Mouse (Mus musculus) erythroblast, embryonic 14.5 days (primary cell): ENCODE results near the gene 4933428G20Rik. TPM values are rescaled to one million over a fixed set of nuclear protein-coding genes. Genes with fewer than 3 reads are reported as not detected.
A peak's percentile ranks its signal among the peaks of the same experiment; 100 is the strongest.

ENCODE experiments used
- H3K27me3 ChIP-seq: 2 replicates; pipeline ENCODE4 v1.6.1; 2012; ENCODE audit warnings: inconsistent platforms; ENCODE audit not compliant: control insufficient read depth
- H3K36me3 ChIP-seq: 2 replicates; pipeline ENCODE4 v1.6.1; 2012; ENCODE audit warnings: mild to moderate bottlenecking, inconsistent platforms; ENCODE audit not compliant: control insufficient read depth
- H3K4me1 ChIP-seq: 2 replicates; pipeline ENCODE4 v1.6.1; 2012; ENCODE audit warnings: inconsistent platforms; ENCODE audit not compliant: control insufficient read depth
- H3K4me3 ChIP-seq: replicated peaks from 2 replicates; pipeline ENCODE3; 2012; ENCODE audit warnings: moderate library complexity, mild to moderate bottlenecking, inconsistent platforms
- H3K9me3 ChIP-seq: 2 replicates; pipeline ENCODE4 v1.6.1; 2012; ENCODE audit warnings: low read length, inconsistent platforms, mixed read lengths; ENCODE audit not compliant: control insufficient read depth
- GATA1 ChIP-seq: IDR thresholded peaks from 2 replicates; pipeline ENCODE4 v1.6.1; 2012; ENCODE audit warnings: low read length, inconsistent platforms, mixed read lengths
- TAL1 ChIP-seq: IDR thresholded peaks from 3 replicates; pipeline ENCODE4 v1.6.1; 2012; ENCODE audit warnings: low read length, inconsistent platforms, mixed read lengths
- polyA plus RNA-seq: library from polyadenylated mRNA; stranded (reverse); fragments of >175 nt; gene quantifications from 2 replicates; pipeline ENCODE4 v1.2.3, GENCODE M21; 2012

Gene 4933428G20Rik
- polyA plus RNA-seq, 1 experiment, result not detected

DNA sequence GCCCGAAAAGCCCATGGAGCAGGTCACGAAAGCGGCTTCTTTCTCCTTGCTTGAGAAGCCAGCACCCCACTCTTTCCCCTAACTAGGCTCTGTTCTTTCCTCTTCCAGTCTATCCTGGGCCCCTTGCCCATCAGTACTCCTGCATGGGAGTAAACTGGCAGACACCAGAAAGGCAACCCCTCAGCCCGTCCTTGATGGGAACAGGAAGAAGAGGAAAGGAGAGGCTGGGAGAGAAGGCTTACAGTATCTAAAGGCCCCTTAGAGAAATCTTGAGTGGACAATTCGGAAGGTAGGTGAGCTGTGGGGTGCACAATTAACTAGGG lies 35.1 kb upstream of the 4933428G20Rik start:
- Histone ChIP-seq H3K36me3 (no peaks in the 10 kb centered on the region), H3K27me3 (peaks cover 92% of the 10 kb centered on the region), H3K4me1 (peaks cover 22% of the 10 kb centered on the region), H3K4me3 (no peak overlapping the region), H3K9me3 (peaks cover 8% of the 10 kb centered on the region; the same call in 1 of the 2 replicates)
- no peak for TF ChIP-seq TAL1
- no peak for TF ChIP-seq GATA1

DNA sequence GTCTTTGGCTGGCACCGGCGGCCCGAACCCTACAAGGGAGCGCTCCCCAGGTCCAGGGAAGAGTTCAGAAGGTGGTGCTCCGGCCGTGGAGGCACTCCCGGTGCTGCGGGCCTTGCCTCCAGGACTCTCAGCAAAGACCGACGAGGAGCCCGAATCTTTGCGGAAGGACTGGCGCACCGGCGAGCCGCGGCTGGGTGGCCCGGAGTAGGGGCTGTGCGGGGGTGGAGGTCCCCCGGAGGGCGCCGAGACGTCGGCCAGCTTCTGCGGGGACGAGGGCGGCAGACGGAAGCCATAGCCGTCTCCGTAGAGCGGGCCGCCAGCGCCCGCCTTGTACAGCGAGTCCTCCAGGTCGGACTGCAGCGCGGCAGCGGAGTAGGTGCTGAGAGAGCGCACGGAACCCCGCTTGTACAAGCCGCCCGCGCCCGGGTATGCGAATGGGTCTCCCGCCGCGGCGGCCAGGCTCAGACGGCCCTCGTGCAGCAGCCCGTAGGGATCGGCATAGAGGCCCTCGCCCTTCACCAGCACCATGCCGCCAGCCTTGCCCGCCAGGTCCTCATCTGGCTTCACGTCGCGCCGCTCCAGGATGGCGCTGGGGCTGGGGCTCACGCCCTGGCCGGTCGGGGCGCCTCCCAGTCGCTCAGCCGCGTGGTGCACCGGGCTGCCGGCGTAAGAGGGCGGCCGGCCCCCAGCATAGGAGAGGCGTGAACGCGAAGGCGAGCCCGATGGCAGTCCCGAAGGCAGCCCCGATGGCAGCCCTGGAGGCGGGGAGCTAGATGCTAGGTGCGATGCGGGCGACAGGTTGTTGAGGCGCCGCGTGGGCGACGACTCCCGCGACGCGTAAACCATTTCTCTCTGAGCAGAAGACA lies 34.5 kb upstream of the 4933428G20Rik start:
- Histone ChIP-seq H3K4me1 (peaks cover 22% of the 10 kb centered on the region), H3K27me3 (peaks cover 97% of the 10 kb centered on the region), H3K36me3 (no peaks in the 10 kb centered on the region), H3K4me3 (no peak overlapping the region), H3K9me3 (peaks cover 8% of the 10 kb centered on the region; the same call in 1 of the 2 replicates)
- TF ChIP-seq TAL1 (no peak), GATA1 (no peak)

DNA sequence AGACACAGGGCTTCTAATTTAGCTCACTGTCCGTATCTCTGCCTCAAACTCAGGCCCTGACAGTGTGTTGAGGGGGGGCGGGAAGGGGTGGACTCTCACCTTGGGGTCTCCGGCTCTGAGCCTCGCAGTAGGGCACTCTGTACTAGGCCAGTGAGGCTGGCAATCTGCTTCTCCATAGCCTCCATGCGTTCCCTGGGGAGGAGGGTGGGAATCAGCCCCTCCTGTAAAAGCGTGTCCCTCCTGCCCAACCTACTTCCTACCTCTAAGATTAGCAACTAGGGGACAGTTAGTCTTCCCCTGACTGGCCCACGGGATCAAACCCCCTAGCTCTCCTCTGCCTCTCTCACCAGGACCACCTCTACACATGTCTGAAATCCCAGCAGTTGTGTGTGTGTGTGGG lies 33.5 kb upstream of the 4933428G20Rik start:
- Histone ChIP-seq H3K9me3 (peaks cover 8% of the 10 kb centered on the region; the same call in 1 of the 2 replicates), H3K36me3 (no peaks in the 10 kb centered on the region), H3K4me1 (peaks cover 22% of the 10 kb centered on the region), H3K27me3 (peaks cover 95% of the 10 kb centered on the region), H3K4me3 (no peak overlapping the region)
- TF ChIP-seq GATA1 (no peak), TAL1 (no peak)

DNA sequence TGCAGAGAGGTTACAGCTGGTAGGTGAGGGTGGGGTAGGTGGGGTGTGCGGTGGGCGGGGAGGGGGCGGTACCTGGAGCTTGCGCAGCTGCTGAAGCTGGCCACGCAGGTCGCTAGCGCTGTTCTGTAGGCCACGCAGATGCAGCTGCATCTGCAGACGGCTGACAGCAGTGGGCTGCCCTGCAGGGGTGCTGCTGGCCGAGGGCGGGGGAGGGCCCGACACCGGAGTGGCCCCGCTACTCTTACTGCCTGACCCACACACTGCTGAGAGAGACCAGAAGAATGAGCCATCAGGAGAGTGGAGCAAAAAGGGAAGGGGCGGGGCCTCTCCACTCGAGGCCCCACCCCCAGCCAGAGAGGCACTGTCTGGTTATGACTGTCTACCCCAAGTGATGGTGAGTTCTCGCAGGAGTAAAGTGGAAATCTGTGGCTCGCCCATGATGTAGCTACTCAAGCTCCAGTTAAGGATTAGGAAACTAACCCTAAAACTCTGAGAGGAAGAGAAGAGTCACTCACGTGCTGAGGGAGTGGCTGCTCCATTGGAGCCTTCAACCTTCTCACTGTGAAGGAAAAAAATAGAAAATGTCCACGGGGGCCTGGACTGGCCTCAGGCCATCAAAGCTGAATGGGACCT lies 32.9 kb upstream of the 4933428G20Rik start:
- no peak overlapping the region for H3K4me3 ChIP-seq
- peaks cover 94% of the 10 kb centered on the region for H3K27me3 ChIP-seq
- TF ChIP-seq GATA1, result no peak
- no peak for TF ChIP-seq TAL1
- H3K4me1 ChIP-seq, result peaks cover 22% of the 10 kb centered on the region
- H3K36me3 ChIP-seq, result no peaks in the 10 kb centered on the region
- peaks cover 8% of the 10 kb centered on the region; the same call in 1 of the 2 replicates for H3K9me3 ChIP-seq

DNA sequence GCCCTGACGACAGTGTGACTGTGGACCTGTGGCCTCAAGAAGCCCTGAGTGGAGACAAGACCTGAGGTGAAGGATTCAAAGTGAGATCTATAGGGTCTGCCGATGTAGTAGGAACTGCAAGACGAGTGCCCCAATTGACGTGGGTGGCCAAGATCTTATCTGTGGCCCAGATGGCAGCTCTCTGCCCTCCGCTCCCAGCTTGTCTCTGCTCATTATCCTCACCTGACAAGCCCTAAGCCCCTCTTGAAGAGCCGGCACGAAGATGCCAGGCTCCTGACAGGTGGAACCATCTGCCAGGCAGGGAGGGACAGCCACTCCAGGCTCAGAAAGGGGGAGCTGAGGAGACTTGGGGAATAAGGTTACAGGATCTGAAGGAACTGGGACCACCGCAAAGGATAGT lies 32.2 kb upstream of the 4933428G20Rik start:
- peaks cover 8% of the 10 kb centered on the region; the same call in 1 of the 2 replicates for H3K9me3 ChIP-seq
- TF ChIP-seq TAL1 (no peak), GATA1 (peak; percentile 21; the same call in 1 of the 2 replicates)
- H3K4me3 ChIP-seq, result peak overlapping the region; percentile 65
- peaks cover 22% of the 10 kb centered on the region for H3K4me1 ChIP-seq
- no peaks in the 10 kb centered on the region for H3K36me3 ChIP-seq
- peaks cover 89% of the 10 kb centered on the region for H3K27me3 ChIP-seq

DNA sequence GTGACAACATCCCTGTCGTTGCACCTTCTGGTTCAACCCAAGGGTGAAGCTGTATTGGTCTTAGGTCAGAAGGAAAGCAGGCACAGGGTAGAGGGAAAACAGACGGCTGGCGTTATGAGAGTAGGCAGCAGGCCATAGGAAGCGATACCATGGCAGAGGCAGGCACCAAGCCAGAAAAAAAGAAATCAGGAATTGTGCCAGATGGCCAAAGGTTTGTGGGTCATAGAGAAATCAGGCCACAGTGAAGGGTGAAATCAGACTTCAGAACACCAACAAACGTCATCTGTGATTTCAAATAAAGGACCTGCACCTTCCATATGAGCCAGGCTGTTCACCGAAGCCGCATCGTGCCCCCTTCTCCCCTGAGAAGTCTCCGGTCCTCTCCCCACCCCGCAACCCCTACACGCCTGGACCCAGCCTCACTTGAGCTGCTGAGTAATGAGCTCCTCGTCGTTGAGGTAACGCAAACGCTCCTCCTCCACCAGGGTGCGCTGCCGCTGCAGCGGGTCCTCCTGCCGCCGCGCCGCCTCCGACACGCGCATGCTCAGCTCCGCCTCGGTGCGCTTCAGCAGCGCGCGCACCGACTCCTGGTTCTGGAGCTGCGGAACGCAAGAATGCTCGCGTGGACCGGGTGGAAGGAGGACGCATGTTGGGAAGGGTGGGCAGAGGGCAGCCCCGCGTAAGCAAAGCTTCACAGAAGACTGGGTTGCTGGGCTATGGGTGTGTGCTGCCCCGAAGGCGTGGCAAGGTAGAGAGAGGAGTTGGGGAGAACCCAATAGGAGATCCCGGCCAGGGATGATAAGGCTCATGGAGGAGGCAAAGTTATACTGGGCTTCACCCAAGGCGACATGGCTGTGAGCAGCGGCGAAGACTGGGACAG lies 31.5 kb upstream of the 4933428G20Rik start:
- peaks cover 83% of the 10 kb centered on the region for H3K27me3 ChIP-seq
- TF ChIP-seq TAL1, result no peak
- TF ChIP-seq GATA1, result no peak
- H3K9me3 ChIP-seq, result peaks cover 8% of the 10 kb centered on the region; the same call in 1 of the 2 replicates
- peak overlapping the region; percentile 65 for H3K4me3 ChIP-seq
- H3K36me3 ChIP-seq, result no peaks in the 10 kb centered on the region
- H3K4me1 ChIP-seq, result peaks cover 22% of the 10 kb centered on the region

DNA sequence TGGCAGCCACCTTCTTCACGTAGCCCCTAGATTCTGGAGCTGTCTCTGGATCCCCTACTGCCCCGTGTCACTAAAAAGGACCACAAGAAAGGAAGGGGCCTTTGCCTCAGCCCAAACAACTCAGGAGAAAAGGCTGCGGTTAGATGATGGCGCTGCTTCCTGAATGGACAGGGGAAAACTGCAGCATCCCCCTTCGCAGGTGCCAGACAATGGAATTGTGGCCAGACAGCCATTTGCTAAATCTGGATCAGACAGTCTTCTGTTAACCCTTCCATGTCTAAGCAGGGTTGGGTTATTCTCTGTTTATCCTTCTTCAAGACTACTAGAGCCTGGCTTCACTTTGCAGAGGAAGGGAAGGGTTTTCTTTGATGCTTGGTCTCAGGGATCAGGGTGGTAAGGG lies 30.8 kb upstream of the 4933428G20Rik start:
- Histone ChIP-seq H3K9me3 (peaks cover 6% of the 10 kb centered on the region; the same call in 1 of the 2 replicates), H3K4me1 (peaks cover 22% of the 10 kb centered on the region), H3K36me3 (no peaks in the 10 kb centered on the region), H3K4me3 (no peak overlapping the region), H3K27me3 (peaks cover 82% of the 10 kb centered on the region)
- no peak for TF ChIP-seq TAL1
- no peak for TF ChIP-seq GATA1

DNA sequence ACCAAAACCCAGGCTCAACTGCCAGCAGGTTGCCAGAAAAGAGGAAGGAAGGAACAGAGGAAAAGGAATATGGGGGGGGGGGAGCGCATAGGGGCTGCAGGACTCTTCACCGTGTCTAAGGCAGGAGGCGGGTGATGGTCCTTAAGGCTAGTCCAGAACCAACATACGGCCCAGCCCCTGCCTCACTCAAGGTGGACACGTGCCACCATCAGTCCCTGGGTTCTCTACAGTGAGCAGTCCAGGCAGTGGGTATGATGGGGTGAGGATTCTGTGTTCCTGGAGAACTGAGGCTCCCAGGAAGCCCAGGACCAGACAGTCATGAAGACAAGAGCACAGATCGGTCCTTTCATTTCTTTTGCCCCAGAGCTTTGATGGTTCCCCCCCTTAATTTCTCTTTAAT lies 29.9 kb upstream of the 4933428G20Rik start:
- Histone ChIP-seq H3K36me3 (no peaks in the 10 kb centered on the region), H3K4me3 (no peak overlapping the region), H3K27me3 (peaks cover 77% of the 10 kb centered on the region), H3K9me3 (peaks cover 5% of the 10 kb centered on the region; the same call in 1 of the 2 replicates), H3K4me1 (peaks cover 22% of the 10 kb centered on the region)
- no peak for TF ChIP-seq GATA1
- no peak for TF ChIP-seq TAL1

DNA sequence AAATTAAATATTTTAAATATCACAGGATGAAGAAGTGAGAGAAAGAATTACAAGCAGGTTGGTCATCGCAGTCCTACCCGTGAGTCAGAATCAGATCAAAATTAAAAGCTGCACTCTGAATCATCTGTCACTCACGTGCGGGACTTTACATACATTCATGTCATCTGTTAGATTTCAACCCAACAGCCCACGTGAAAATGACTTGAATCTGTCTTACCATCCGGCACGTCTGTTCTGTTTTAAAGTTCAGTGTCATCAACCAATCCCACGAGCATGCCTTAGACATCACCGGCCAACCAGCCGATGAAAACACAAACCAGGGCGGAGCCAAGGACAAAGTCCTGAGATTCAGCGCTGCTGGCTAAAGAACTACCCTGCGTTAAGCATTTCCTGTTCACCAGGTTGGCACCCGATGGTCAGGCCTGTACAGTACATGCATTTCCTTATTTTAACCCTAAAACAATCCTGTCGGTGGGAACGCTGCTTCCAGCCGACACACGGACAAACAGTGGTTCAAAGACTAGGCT lies 28.2 kb upstream of the 4933428G20Rik start:
- H3K4me1 ChIP-seq, result peaks cover 20% of the 10 kb centered on the region
- no peak overlapping the region for H3K4me3 ChIP-seq
- no peaks in the 10 kb centered on the region for H3K9me3 ChIP-seq
- no peaks in the 10 kb centered on the region for H3K36me3 ChIP-seq
- TF ChIP-seq TAL1, result no peak
- H3K27me3 ChIP-seq, result peaks cover 70% of the 10 kb centered on the region
